Mouse (Mus musculus) cerebellum, adult (tissue): ENCODE data around the gene Nfkbid.
A peak's percentile ranks its signal among the peaks of the same experiment; 100 is the strongest.

Source experiments
- ATAC-seq: cut with Nextera tagmentation; 2 replicates; pipeline ENCODE4 v1.9.2; 2017; ENCODE audit warnings: mild to moderate bottlenecking, moderate library complexity, mixed read lengths; ENCODE audit not compliant: insufficient number of reproducible peaks, low FRiP score, low TSS enrichment

Gene Nfkbid

DNA sequence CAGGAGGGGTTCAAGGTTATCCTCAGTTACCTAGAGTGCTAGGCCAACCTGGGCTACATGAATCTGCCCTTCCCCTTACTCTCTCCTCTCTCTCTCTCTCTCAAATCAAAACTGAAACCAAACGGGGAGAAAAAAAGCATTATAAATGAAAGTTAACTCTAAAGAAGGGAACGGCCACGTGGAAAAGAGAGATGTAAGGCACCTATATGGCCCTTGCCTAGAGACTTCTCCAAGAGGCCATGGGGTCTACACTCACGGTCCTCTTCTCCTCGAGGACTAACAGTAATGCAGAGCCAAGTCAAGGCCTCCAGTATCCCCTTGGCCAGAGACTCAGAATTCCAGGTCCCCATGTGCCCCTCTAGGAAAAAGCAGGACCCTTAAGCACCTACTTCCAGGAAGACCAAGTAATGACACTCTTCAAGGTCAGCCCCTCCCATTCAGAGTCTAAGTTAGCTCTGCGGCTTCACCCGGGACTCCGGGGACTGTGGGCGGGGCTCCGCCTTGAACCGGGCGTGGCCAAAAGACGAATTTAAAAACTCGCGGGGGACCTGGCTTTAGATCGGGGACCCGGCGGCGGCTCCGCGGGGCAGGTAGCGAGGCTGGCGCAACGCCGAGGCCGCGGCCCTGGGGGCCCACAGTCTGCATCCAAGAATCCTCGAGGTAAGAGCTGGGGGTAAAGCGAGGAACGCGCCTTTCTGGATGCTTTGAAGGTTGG lies at the start of gene Nfkbid:
Gene Nfkbid (plus strand): TSS at position 558 of the 715 bp plus-strand sequence.
- no peak for ATAC-seq

DNA sequence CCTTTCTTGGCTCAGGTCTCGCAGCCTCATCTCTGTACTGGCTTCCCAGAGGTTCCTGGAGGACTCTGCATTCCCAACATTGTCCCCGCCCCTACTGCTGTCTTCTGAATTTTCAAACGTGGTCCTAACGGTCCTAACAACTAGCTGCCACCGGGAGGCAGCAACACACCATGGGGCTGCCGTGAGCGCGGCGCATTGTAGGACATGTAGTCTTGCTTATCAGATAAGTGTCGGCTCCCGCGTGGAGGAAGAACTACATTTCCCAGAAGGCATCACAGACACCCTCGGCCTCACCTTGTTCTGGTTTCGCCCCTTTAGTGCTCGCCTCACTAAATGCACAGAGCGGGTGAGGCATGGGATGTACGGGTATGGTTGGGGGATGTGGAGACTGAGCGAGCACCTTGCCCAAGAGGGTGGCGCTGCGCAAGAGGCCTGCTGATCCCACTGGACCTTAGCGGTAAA lies 48.0 kb upstream of the Nfkbid start:
- peak; percentile 99 for ATAC-seq

DNA sequence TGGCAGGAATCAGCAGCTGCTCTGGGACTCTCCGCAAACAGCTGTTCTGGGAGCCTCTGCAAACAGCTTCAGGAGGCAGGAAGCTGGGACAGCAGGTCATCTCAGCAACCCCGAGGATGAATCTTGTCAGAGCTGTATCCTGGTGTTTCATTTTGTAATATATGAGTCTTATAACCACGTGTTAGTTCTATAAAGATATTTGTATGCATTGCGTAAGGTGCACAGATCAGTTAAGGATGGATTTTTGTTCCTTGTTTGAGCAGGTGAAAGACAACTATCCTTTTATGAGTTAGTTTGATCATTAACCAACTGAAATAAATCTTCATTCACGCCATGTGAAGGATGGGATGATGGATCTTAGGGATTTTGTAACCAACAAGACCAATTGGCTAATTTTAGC lies 41.5 kb upstream of the Nfkbid start:
- ATAC-seq, result no peak

DNA sequence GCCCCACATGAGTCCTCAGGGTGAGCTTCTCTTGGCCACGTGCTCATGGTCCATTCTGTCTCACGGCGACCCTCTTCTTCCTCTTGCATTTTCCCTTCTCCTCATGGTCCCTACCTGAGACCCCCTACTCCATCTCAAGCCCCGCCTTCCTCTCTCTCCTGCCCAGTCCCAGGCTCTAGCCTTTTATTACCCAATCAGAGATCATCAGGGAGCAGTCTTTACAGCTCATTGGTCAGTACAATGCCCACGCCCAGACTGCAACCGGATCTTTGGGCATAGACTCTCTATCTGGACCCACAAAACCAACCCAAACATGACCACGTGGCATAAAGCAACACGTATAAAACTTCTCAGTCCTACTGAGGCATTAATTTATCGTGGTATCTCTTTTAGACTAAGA lies 37.4 kb upstream of the Nfkbid start:
- no peak for ATAC-seq

DNA sequence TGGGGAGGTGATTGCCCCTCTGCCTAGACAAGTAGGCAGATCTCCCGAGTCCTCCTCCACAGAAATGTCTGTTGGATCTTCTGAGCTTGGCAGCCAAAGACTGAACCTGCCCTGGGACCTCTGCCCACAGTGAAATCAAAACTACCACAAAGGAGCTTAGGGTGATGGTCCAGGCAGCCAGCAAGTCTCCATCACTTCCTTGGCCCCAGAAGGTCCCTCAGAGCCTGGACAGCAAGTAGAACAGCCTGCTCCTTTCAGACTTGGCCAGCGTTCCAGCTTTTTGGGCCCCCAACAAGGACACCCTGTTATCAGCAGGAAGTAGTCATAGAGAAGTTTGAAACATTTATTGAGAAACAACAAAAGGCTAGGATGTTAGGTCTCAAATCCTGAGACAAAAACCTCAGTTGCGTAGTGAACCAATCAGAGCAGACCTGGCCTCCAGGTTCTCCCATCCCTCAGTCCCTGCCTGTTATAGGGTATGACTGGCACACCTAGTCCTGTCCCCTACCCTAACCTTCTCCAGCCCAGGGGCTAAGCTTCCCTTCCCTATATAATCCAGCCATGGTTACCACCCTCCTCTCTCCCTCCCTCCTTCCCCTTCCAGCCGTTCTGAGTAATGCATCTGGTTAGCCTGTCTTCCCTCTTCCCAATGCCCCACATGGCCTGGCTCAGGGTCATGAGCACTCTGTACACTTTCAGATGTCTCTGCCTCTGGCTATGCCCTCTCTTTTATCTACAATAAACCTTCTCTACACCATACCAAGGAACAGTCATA lies 28.6 kb upstream of the Nfkbid start:
- ATAC-seq, result no peak

DNA sequence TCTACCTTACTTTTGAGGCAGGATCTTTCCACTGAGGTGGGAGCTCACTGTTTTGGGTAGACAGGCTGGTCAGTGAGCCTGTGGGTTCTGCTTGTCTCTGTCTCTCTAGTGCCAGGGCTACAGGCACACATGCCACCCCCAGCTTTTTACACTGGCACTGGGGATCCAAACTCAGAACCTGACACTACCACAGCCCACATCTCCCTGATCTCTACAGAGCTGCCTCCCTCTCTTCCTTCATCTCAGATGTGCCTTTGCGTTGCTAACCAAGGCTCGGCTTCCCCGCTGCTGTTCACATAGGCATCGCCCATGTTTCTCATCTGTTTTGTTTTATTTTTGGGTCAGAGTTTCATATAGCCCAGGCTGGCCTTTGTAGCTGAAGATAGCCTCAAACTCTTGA lies 27.9 kb upstream of the Nfkbid start:
- ATAC-seq, result no peak

DNA sequence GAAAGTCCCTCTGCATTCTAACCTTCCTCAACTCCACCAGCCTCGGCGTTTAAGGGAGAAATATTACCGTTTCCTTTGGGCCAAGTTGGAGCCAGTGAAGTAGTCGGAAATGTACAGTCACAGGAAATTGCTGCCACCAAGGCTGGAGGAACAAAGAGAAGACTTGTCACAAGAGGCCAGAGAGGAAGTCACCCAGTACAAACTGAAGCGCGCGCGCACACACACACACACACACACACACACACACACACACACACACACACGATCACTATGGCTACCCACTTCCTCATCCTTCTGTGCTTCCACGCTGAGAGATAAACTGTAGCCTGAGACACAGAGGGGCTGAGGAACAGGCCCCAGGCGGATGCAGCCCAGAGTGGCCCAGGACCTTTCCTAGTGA lies 27.2 kb upstream of the Nfkbid start:
- ATAC-seq, result no peak

DNA sequence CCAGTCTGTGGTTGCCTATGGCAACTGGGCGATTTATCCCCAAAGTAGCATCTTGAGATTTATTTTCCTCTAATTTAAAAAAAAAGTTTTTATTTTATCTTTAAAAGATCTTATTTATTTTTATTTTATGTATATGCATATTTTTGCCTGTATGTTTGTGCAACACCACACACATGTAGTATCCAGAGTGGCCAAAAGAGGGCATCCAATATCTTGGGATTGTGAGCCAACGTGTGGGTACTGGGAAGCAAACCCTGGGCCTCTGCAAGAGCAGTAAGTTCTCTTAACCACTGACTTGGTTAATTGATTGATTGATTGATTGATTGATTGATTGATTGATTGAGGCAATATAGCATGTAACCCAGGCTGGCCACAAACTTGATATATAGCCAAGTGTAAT lies 26.7 kb upstream of the Nfkbid start:
- ATAC-seq, result no peak

DNA sequence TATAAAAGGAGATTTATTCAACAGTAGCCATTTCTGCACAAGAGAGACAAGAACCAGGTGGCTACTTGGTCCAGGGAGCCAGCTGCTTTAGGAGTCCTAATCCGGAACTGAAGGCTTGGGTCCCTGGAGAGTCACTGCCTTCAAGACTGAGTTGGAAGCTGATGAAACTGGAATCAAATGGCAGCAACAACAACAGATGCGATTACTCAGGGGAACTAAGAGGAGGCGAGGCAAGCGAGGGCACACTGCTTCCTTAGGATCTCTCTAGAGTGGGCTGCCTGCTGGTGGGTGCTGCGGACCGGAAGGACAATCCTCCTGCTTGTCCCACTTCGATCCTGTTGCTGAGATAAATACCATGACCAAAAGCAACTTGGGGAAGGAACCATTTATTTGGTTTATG lies 21.9 kb upstream of the Nfkbid start:
- ATAC-seq, result no peak

DNA sequence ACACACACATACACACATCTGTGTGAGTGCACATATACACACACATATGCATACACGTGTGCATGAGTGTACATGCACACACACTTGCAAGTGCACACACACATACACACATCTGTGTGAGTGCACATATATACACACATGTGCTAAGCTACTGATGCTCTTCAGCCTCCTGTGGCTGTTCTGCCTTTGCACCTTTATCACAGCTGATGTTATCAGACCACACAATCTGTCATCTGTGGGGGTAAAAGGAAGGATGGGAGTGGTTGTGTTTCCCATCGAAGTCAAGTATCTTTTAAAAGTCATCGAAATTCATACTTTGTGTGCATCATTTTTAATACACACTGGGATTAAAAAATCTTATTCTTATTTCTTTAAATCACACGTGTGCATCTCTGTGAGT lies 19.2 kb upstream of the Nfkbid start:
- no peak for ATAC-seq

DNA sequence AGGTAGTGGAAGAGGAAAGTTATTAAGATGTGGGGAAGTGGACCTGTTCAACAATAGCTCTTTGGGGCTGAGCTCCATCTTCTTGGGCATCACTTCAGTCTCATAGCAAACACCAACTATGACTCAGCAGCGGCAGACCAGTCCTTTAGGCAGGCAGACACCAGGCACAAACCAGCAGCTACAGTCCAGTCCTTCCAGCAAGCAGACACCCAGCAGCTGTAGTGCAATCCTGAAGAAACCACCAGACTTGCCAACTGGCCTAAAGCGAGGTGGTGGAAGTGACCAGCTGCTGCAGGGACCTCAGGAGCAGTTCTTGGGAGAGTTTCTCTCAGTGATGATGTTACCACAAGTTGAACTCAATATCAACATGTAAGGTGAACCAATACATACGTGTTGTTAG lies 12.9 kb upstream of the Nfkbid start:
- ATAC-seq, result no peak

DNA sequence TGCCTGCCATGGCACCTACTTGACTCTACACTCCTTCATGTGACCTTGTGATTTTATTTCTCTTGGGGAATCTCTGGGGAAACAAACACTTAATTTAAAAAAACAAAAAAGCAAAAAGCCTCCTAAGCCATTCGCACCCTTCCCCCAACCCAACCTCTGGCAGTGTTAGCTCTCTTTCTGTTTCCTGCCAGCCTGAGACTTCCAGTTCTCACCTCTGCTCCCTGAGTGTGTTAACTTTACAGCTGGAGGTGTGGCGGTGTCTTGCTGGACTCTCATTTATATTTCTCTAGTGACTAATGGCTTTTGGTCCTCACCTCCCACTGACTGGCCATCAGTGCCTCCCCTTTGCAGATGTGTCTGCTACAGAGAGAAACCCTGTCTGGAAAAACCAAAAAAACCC lies 11.7 kb upstream of the Nfkbid start:
- no peak for ATAC-seq

DNA sequence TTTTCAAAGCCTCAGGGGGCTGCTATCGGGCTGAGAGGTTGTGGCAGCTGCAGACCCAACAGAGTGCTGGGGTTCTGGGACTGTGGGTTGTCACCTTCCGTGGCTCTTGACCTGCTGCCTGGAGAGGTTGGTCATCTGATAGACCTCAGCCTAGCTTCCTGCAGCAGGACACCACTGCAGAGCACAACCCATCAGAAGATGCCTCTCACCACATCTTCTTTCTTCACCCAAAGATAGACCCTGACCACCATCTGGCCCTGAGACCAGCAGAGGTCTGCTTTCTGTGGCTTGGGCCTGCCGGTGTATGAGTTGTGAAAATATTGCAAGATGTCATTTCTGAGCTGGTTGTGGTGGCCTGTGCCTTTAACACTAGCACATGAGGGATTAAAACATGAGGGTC lies 10.5 kb upstream of the Nfkbid start:
- ATAC-seq, result no peak

DNA sequence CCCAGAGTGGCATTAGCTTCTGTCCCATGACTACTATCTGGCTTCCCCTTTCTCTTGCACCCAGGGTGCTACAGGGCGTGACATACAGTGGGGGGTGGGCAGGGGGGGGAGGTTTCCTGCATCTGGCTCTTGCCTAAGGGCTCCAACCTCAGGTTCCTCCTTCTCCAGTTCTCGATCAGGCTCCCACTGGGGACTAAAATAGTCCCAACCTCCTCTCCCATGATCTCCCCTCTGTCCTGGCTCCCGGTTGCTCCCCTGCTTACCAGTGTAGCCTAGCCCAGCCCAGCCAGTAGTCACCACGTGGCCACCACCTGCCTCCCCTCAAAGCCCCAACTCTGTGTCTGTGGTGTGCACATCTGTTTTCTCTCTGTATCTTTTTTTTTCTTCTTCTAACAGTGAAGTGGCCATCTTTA lies 8.8 kb upstream of the Nfkbid start:
- no peak for ATAC-seq

DNA sequence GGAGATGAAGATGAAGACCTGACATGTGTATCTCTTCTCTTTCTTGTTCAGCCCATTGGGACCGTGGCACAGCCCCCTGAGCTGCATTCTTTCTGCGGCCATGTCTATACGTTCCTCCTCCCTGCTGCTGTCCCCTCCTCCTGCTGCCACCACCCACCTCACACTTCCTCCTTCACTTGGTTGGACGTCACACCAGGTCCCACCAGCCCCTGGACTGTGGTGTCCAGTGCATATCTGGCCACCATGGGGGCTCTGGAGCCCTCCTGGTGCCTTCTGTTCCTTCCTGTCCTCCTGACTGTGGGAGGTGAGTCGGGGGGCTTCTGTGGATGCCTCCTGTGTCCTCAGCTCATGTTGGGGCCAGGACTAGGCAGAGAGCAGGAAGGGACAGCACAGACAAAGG lies 7.9 kb upstream of the Nfkbid start, which contains the start of gene Tyrobp:
Gene Tyrobp (plus strand): TSS at position 165 of the 400 bp plus-strand sequence.
- ATAC-seq, result no peak

DNA sequence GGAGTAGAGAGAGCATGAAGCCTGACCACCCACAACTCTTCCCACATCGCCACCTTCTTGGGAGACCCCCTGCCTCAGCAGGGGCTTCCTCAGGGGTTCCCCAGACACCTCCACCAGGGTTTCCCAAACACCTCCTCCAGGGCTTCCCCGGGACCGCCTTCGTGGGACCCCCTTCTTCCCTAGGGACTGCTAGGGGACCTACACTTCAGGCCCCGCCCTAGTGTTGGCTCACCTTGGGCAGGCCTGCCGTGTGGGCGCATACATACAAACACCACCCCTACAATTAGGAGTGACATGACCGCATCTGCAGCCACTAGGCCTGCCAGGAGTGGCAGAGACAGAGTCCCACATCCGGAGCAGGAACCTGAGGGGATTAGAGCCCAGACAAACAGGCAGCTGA lies 3.7 kb upstream of the Nfkbid start:
- ATAC-seq, result no peak

DNA sequence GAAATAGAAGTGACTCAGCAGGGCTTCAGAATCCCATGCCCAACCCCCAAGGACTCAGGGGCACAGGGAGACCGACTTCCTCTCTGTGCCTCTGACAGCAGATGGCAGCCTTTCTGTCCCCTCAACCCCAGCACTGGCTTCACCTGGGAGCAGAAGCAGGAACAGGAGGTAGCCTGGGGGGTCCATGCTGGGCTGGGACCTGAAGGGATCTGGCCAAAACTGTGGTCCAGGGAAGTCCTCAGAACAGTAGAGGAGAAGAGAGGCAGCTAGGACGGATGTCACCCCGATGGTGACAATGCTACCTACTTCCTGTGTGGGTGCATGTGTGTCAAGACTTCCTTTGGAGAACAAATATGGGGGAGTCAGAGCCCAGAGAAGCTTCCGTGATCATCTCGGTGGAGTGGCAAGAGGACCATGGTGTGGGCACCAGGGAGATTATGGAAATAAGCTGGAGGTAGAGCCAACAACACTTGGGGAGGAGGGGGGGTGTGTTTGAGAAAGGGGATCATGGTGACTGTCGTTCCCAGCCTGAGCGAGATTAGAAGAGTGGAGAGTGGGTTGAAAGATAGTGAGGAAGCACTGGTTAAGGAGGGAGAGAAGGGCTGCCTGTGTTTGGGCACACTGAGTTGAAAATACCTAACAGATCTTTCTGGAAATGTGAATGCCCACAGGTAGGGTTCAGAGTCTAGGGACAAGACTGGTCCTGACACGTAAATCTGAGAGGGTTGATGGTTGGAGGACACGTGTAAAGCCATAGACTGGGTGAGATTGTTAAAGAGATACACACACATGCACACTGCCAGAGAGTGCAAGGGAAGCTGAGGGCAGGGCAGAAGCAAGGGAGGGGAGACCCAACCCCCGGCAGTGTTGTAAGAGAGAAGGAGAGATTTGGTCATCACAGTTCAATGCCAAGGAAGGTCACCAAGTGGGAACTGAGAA lies 1.7 kb upstream of the Nfkbid start, which contains the start of gene Hcst:
Gene Hcst (minus strand): TSS at position 294 of the 939 bp plus-strand sequence.
- no peak for ATAC-seq

DNA sequence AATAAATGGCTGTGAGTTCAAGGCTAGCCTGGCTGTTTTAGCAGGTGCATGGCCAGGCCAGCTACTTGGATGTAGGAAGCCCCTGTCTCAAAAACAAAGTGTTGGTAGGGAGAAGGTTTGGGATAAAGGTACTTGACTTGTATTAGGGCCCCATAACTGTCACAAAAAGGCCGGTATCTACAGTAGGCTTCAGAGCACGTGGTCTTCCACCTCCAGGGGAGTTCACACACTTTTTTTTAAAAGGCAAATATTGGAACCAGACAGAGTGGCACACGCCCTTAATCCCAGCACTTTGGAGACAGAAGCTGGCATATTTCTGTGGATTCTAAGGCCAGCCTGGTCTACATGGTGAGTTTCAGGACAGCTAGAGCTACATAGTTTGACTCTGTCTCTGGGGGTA lies 859 bp upstream of the Nfkbid start:
- ATAC-seq, result no peak

DNA sequence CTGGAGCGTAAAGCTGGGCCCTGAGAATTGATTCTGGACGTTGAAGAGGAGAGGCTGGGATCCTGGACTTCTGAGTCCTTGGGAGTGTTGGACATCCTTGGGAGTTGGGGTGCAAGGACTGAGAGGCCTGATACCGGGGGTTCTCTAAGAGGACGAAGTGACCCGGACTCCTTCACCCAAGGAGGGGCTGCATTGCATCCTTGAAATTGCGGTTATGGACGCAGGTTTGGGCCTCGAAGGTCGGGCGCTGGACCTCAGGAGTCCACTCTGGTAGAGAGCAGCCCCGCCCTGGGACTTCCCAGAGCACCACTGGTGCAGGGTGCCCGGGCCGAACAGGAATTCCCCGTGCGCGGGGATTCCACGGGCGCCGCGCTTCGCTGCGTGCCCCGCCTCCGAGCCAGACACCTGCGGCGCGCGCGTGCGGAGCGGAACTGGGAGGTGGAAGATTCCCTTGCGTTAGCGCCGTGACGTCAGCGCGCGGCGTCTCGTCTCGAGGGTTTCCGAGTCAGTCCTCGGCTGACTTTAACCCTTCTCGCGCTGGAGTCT lies 431 bp downstream of the Nfkbid start:
- peak; percentile 64 for ATAC-seq

DNA sequence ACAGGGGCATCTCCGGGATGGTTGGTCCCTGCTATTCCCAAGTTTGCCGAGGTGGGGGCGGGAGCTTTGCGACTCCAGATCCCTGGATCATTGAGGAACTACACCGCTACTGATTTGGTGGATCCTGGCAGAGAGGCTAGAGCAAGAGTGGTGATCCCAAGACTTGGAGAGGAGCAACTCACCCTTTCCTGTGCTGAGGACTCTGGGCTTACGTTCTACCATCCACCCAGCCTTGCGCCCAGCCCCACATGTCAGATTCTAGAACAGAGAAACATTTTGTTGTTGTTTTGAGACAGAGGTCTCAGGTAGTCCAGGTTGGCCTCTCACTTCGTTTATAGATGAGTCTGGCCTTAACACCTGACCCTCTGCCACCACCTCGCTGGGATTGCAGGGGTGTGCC lies 1.0 kb downstream of the Nfkbid start:
- 0 out of 2 replicates have a peak, but pooled peaks have one; percentile 4 for ATAC-seq
